Mouse (Mus musculus) right cerebral cortex, postnatal 10 days (tissue): ENCODE data around the gene Cps1.

ENCODE experiments used
- DNase-seq, 2 experiments: peaks; one replicate each; pipeline ENCODE4 v3.0.0; 2021; ENCODE audit warnings: low spot score in 2 of 2

Cps1 gene

DNA sequence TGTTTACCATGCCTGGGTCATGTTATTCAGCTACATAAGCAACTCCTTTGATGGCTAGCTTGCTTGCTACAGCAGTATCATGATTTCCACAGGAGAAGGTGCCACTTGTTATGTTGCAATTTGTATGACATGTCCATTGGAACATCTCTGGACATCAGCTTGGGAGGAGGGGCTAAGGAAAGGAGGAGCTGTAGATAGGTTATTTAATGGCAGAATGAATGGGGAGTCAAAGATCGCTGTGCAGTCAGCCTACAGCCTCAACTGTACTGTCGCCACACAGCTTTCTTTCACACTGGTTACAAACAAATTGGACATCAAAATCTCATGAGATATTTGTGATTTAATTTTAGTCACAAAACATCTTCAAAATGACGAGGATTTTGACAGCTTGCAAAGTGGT, at the start of gene Cps1:
Gene Cps1, plus strand, starts transcription at position 230 of the 400 bp plus-strand sequence.
- DNase-seq: no peak

DNA sequence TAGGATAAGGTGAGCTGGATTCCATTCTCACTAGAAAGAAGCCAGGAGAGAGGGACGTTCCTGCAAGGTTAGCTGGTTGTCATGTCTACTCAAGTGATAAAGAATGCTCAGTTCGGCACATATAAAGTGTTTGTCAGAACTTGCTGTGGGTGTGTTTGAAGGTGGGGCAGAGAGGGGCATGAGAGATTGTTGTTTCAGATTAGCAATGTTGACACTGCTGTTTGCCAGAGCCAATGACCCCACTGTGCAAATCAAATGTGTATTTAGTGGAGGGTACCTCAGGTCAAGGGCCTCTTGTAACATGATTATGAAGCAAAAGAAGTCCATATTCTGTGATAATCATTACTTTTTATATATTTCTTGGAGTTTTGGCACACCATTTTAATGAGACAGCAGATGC, 45.1 kb upstream of the Cps1 start:
- DNase-seq: no peak

DNA sequence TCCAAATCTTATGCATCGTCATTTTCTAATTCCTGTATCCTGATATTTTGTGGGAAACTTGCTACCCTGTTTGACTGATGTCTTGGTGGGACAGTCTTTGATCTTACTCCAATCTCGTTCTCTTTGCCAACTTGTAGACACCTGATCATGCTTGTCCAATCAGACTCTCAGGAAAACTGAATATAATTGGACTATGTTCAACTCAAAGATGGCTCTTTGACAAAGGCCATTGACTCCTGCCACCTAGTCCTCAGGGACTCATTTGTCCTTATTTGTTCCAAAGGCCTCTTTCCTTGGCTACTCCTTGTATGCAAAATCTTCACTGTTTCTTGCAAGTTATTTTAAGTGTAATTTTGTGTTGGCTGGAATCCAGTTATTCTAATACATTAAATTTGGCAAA, 44.2 kb upstream of the Cps1 start:
- DNase-seq: no peak

DNA sequence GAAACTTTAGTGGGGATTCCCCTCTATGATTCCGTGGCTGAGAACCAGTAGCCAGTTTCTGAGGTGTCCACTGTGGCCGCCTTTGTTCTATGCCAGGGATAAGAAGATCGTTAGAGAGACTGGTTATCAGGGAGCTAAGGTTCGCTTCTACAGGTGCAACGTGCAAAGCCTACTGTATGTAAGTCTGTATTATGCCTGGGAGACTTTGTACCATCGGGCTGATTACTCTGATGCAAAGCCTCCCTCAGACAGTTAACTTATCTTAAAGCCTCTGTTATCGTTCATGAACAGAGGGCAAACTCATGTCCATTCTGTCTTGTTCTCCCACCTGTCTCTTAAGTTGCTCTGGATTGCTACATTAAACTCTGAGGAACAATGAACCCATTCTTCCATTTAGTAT, 43.7 kb upstream of the Cps1 start:
- no peak for DNase-seq

DNA sequence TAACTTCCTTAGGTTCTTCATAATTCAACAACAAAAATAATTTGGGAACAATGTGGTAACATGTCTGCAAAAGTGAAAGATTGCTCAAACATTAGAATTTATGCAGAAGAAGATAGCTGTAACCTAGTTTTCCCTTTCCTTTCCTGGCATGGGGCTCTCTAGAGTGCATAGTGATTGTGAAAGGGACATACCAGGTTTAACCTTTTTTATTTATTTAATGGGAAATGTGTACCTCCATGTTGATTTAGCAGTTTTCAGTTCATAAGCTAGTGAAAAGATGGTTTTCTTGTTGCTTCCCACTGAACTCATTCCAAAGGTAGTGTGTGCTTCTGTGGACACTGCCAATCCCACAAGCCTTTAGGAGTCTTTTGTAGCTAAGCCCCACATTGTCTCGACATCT, 30.4 kb upstream of the Cps1 start:
- DNase-seq: no peak

DNA sequence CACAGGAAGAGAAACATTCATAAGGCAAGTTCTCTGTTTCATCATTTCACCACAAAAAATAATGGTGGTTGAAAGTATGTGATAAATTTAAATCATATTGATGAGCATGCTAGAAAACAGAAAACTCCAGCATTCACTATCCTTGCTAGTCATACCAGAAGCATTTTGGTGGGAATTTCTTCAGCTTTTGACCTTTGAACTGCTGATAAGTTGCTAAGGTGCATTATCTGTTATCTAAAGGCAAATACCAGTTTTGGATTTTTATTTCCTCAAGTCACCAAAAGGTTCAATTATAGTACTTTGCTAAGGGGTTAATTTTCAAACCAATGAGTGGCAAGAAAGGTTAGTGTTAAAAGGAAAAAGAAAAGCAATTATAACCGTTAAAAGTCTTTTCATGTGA, 23.6 kb upstream of the Cps1 start:
- no peak for DNase-seq

GRCm38 (mm10) chr1:67103476-67104248, 19.2 kb upstream of the Cps1 start:
- DNase-seq: peak in 1 of 2 experiments; percentile 30

- no peak for DNase-seq
These were observed 11.1 kb upstream of the Cps1 start for GRCm38 (mm10) chr1:67111621-67112298.

GRCm38 (mm10) chr1:67113343-67114030, 9.3 kb upstream of the Cps1 start:
- no peak for DNase-seq

DNA sequence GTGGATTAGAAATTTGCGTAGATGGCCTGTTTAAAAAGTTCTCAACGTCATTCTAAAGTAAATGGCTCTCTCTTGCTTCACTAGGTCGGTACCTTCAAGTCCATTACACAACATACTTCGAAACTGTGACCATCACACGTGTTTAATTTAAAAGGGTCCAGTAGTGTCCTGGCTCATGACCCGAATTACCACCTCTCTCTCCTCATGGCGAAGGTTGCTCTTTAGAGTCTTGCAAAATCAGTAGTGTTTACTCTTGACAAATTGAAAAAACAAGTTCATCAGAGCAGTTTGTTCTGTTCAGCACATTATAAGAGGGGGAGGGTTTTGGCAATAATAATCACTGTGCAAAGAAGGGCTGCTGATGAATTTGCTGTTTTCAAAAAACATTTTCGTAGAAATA, 6.3 kb upstream of the Cps1 start:
- DNase-seq: no peak

DNA sequence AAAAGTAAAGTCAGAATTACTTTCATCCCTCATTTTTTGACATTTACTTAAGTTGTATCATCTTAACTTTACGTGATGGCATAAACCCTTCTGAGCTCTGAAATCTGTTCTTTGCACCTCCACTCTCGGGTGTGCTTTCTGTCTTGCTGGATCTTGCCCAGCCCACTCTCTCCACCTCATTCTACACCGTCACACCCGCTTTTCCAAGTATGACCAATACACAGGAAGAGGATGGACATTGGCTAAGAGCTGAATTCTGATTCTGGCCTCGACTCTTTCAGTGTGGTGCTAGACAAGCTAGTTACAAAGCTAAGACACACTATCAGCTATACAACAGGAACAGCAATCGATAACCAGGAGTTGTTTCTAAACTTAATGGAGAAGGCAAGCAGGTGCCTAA, 5.0 kb upstream of the Cps1 start:
- DNase-seq: no peak

DNA sequence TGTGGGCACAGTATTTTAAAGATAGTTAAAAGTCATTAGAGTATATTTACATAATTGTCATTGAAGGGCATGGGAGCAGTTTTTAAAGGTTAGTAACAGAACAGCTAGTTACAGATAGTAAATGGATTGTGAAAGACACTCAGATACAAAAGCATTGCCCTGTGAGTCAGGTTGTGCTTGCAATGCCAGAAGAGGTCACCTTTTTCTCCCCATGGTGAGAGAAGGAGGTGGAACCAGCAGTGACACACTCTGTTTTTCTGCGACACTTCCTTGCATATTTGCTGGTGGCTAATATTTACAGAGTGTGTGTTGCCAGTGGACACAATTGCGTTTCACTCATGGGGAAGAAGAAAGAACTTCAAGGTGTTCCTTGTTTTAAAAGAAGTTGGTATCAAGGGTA, 2.6 kb downstream of the Cps1 start:
- DNase-seq: no peak

DNA sequence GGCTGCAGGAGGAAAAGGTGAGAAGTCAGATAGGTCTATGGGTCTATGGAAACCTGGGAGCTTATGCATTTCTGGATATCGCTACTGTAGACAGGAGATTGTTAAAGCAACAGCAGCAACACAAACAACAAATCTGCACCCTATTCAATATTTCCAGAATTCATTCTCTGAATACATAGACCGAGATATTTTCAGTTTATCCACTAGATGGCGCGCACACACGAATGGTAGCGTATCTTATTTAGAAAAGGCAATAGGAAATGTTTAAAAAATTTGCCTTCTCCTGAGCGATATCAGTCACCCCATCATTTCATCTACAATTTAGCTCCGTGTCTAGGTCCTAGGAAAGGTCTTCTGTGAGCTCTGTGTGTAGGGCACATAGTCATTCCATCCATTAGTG, 21.1 kb downstream of the Cps1 start:
- peak; percentile 37 to 53 for DNase-seq

GRCm38 (mm10) chr1:67151246-67151645, 28.4 kb downstream of the Cps1 start:
- no peak for DNase-seq

DNA sequence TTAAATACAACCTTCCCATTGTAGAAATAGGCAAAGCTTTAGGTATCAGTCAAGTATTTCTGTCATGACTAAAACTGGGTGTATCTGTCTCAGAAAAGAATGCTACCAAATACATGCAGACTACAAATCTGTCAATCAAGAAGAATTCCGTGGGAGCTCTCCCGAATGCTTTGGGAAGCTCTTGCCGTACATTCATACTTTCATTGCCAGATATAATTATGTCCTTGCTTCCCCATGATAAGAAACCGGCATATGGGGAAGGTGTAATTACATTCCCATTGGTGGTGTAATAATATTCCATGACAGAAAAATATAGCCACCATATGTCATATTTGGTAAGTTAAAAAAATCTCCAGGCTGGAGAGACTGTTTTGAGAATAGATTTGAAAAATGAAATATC, 44.5 kb downstream of the Cps1 start:
- DNase-seq: peak in 1 of 2 experiments; percentile 40

- peak; percentile 70 to 87 for DNase-seq
These were observed 58.3 kb downstream of the Cps1 start for GRCm38 (mm10) chr1:67181165-67181564.

DNA sequence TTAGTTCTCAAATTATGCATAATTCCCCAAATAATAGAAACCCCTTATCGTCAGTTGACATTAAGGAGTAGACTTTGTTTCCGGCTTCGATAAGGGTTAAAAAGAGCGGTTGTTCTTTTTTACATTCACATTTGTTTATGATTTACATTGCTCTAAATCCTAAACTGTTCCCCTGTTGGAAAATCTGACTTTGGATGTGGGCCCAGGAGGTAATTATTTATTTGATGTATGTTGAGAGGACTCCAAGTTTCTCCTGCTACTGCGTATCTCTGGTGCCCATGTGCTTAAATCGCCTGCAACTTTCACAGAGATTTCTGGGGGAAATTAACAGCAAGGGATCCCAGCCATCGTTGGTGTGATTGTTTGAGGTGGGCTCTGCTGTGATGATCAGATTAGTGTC, 59.4 kb downstream of the Cps1 start:
- no peak for DNase-seq

GRCm38 (mm10) chr1:67183532-67183931, 60.7 kb downstream of the Cps1 start:
- peak; percentile 34 to 70 for DNase-seq

- no peak for DNase-seq
These were observed 61.3 kb downstream of the Cps1 start for GRCm38 (mm10) chr1:67184134-67184533.

GRCm38 (mm10) chr1:67197335-67197734, 74.5 kb downstream of the Cps1 start:
- no peak for DNase-seq

- DNase-seq: peak; percentile 42 to 60
These were observed 95.6 kb downstream of the Cps1 start for GRCm38 (mm10) chr1:67218339-67218944.

DNA sequence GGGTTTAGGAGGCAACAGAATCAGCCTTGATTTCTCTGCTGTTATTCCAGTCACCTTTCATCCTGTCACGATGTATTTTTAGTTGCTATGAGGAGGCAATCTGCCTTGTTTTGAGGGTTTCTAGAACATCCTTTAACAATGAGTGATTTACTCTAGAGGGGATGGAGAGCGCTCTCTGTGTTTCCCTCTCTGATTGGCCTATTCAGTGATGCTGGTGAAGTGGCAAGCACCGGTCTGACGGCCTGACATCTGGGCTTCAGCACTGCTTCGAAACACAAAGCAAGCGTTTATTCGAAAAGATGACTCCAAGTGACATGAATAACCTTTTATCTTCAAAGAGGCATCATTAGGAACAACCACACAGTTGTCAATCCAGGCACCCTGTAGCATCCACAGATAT, 100.8 kb downstream of the Cps1 start:
- DNase-seq: no peak
